Mouse (Mus musculus) urinary bladder, postnatal 14 days (tissue): Measurements from ENCODE around the gene Nagk.
"Not testable (repeated sequence)": the region's sequence is repeated elsewhere in the genome, so short reads cannot be mapped to it uniquely, and the experiment has no call there.

Source experiments
- DNase-seq: peaks from one replicate; pipeline ENCODE4 v3.0.0; 2021; ENCODE audit warnings: low spot score

The Nagk gene

DNA sequence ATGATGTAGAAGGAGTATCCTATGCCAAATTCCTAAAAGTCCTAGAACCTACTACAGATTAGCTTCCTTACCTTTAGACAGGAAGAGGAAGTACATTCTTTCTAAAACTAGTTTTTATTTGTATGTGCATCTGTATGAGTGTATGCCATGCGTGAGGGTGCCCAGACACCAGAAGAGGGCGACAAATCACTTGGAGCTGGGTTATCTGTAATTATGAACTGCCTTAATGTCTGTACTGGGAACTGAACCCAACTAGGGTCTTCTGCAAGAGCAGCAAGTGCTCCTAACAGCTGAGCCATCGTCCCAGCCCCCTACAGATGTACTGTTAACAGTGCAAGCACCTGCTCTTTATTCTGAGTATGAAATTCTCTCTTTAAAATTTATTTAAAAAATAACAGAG lies 21.0 kb downstream of the Nagk start:
- no peak for DNase-seq

DNA sequence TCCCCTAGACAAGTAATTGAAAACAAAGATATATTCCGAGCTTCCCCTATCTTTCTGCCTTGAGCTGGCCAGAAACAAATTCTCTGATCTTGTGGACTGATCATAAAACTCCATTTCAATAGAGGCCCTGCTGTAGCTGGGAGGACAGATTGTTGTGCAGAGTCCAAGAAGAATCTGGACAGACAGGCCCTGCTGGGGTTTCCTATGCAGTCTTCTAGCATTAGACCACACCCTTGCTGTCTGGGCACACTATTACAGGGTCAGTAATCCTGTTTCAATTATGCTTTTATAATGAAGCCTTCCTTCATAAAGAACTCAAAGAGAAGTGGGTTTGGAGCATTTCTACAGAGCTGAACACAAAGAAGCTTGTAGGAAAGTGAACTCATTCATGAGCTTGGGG lies 24.2 kb downstream of the Nagk start:
- DNase-seq: peak; percentile 55

DNA sequence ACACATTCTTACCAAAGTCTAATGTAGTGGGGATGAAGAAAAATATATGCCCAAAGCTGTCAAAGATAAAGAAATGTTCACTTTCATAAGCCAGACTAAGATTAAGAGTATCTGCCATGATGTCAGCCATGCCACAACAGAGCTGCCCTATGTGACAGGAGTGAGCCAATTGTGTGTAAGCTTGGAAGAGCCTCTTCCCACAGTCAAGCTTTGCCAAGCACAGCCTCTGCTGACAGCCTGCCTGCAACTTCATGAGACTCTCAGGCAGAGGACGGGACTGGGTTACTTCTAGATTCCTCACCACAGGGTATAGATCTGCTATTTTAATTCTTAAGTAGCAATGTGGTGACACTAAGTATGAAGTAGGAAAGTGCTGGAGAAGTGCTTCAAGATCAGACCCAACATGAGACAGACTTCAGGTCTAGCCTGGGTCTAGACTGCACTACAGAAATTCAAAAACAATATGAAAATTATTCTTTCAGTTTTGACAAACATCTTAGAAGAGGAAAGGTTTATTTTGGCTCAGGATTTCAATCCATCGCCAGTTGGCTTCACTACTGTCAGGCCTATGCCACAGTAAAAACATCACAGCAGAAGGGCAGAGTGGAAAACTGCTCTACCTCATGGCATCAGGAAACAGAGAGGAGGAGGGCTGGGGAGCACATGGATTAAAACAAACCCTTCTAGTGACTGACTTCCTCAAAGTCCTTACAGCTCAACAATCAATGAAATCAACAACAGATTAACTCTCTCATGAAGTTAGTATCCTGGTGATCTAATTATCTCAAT lies 26.1 kb downstream of the Nagk start:
- no peak for DNase-seq

DNA sequence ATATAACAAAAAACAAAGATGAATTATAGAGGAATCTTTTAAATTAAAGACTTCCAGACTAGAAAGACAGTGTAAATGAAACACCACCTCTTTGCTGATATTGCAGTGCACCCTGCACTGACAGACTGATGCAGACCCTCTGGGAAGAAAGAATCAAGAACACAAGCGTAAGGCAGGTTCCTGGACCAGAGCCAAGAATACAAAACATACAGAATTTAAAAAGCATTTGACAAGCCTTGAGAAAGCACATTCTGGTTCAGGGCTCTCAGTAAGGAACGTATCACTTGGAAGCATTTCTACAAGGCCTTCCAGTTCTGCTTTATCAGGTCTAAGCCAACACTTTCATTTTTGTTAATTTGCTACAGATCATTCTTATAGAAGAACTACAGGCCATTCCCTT lies 27.1 kb downstream of the Nagk start:
- DNase-seq: no peak

DNA sequence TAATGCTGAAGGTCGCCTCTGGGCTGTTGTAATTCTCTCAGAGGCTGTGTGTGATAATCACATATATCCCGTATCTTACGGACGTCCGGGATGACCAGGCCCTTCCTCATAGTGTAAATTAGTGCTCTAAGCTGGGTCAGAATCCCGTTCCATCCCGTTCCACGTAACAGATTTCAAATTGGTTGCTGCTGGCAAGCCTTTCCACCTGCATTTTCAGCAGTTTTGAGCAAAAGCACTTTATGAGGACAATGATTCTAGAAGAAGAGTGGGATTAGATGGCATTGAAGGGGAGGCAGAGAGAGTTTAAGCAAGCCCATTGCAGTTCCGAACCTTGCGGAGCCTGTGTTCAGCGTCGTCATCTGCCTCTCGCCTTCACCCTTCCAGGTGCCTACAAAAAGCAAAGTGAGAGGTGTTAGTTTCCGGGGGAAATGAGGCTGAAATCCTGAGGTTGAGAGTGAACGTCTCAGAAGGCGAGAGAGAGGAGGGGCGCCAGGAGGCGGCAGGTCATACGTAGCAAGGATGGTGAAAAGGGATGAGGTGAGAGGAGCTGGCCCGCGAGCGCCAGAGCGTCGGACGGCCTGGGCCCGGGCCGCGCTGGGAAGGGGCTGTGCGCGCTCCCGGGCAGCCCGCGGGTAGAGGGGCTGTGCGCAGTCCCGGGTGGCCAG lies 36.3 kb downstream of the Nagk start:
- no peak for DNase-seq

DNA sequence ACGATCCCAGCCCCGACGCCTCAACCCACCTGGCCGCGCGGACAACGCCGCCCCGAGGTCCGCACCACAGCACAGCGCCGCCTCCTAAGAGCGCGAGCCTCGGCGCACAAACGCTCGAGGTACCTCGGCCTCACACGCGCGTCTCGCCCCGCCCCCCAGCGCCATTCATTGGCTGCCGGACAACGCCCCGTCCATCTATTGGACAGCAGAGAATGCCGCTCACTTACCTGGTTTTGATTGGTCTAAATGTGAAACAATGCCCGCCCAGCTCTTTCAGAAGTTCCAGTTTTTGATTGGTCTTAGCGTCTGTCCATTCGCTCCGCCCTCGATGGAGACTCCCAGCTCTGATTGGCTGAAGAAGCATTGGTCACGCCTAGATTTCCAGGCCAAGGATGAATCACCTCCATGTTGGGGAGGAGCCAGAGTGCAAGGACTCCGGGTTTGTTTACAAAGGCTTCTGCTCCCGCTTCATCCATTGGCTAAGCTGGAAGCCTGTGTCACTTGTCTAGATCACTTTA lies 36.9 kb downstream of the Nagk start, which contains the start of gene Paip2b:
Paip2b (minus strand) TSS at position 136 of the 518 bp plus-strand sequence.
- DNase-seq: peak; percentile 99

DNA sequence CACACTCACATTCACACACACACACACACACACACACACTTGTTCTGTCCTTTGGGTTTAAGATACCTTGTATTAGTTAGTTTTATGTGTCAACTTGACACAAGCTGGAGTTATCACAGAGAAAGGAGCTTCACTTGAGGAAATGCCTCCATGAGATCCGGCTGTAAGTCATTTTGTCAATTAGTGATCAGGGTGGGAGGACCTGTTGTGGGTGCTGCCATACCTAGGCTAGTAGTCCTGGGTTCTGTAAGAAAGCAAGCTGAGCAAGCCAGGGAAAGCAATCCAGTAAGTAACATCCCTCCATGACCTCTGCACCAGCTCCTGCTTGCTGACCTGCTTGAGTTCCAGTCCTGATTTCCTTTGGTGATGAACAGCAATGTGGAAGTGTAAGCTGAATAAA lies 37.6 kb downstream of the Nagk start:
- DNase-seq: not testable (repeated sequence)

DNA sequence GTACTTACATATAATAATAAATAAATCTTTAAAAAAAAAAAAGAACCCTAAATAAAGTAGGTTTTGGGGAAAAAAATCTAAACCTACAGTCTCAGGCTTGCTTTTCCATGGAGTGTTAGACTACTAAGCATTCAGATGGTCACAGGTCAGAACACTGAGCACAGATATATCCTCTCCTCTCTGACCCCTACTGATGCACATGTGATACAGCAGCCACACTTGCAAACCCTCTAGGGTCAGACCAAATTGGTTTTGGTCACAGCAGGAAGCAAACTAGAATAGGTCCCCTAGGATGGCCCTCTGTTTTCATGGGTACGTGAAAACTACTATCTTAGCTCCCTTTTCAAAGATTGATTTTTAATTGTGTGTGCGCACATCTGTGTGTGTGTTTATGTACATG lies 42.0 kb downstream of the Nagk start:
- DNase-seq: no peak

DNA sequence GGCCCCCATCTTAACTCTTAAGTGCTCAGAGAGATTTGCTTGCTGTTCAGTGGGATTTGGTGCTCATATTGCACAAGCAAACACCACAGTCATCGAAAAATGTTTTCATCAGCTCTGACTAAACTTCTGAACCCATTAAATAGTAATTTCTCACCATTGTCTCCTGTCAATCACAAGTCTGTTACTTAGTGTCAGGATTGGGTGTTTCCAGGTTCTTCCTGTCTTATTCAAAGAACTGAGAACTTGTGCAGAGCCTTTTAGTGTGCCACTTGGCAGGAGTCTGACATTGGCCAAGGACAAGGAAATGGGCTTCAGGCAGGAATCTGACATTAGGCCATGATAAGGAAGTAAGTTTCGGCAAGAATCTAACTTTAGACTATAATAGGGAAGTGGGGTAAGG lies 43.3 kb downstream of the Nagk start:
- no peak for DNase-seq

DNA sequence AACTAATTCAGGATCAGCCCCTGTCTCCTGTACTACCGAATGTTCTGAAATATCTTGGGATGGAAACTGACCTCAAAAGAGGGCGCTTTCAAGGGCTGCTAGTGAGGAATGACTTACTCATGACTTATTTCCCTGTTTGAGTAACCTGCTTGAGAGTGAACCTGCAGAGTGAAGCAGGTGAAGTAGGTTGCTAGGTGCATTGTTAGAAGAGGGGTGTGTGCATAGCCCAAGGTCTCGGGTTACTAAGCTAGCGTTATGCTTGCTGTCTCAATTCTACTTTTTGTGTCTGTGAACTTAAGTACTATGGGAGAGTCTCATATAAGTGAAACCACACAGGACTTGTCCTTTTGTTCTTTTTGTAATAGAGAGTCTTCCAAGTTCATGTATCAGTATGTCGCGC lies 45.3 kb downstream of the Nagk start:
- no peak for DNase-seq

DNA sequence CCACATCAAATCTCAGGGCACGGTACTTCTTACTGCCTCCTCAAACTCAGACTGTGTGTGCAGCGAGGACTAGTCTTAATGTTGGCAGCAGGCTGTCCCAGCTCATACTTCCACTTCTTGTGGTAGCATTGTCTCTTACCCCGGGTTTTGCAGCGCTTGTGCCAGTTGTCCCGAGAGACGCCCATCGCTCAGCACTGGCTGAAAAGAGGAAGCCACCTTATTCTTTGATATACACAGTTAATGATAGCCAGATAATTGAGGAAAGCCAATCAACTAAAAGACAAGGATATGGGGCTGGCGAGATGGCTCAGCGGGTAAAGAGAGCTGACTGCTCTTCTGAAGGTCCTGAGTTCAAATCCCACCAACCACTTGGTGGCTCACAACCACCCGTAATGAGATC lies 50.1 kb downstream of the Nagk start:
- no peak for DNase-seq

DNA sequence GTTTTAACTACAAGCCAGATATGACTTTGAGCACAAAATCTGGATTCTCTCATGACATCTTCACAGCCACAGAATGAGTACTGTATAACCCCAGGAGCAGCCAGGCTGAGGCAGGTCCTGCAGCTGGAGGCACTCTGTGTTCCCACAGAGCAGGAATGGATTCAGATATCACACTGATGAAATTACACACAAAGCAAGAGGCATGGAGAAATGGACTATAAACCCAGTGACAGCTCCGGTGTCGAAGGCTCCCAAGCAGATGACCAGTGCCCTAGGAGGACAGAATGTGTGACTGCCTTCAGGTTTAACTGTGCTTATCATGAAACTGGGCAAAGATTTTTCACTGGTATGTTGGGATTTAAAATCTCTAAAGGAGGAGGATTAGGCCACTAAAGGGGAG lies 51.4 kb downstream of the Nagk start:
- no peak for DNase-seq

DNA sequence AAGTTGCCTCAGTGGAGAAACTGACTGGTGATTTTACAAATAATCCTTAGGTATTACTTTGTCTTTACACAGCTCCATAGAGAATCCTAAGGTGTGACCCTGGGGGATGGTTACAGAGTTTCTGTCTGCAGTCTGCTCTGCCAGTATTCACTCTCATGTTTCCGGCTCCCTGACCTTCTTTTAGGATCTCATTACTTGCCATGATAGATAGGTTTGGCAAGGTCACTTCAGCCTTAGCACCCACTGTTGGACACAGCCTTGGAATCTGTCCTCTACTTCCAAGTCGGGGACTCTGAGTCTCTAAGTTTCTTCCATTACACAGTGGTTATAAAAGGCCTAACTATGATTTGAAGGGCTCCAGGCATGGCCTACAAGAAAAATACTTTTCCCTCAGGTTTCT lies 54.7 kb downstream of the Nagk start:
- DNase-seq: no peak
